Mouse (Mus musculus) layer of hippocampus, adult 9-10 months (tissue): ENCODE data around the gene Scai.
A peak's percentile ranks its signal among the peaks of the same experiment; 100 is the strongest.
"Not testable (repeated sequence)": the region's sequence is repeated elsewhere in the genome, so short reads cannot be mapped to it uniquely, and the experiment has no call there.

Source experiments
- DNase-seq: peaks from one replicate; pipeline ENCODE4 v3.0.0; 2022; ENCODE audit warnings: low spot score

Scai gene

DNA sequence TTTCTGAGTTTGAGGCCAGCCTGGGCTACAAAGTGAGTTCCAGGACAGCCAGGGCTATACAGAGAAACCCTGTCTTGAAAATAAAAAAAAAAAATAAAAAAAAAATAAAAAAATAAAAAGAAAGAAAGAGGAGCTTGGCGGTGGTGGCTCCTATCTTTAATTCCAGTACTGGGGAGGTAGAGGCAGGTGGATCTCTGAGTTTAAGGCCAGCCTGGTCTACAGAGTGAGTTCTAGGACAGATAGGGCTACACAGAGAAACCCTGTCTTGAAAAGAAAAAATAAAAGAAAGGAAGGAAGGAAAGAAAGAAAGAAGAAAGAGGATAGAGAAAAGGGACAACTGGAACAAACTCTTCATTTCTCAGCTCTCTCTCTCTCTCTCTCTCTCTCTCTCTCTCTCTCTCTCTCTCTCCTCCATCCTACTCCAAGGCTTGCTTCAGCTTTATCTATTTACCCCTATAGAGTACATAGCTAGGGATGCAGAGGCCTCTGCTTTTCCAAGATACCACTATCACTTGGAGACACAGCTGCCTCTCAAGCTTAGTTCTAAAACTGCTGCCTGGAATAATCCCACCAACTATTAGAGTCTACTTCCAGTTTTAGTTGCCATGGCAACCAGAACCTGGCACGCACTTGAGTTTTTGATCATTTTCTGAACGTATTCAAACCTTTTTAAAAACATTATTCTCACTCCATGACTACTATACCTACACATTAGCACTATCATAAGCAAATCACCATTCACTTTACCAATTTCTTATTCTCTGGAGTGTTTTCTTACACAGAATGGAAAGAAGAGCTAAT is 60.8 kb downstream of the Scai start:
- DNase-seq = peak; percentile 31

- DNase-seq = no peak
Measured at GRCm38 (mm10) chr2:39124167-39124566, 66.4 kb downstream of the Scai start.

DNA sequence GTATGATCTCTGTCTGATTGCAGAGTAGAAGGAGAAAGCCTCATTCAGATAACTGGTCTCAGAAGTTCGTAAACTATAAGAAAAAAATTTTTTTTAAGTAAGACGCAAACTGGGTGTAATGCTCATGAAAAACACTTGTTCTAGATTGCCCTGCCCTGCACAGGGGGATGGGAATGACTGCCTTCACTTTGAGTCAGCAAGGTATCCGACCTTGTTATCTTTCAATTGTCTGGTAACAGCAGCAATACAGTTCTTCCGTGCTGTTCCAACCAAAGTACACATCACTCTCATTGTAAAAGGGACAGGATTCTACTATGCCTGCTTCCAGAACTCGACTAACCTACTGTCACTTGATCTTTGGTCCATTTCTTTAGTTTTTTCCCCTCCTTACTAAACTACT is 69.4 kb downstream of the Scai start:
- DNase-seq = no peak

GRCm38 (mm10) chr2:39116583-39116982 is 74.0 kb downstream of the Scai start:
- no peak for DNase-seq

DNA sequence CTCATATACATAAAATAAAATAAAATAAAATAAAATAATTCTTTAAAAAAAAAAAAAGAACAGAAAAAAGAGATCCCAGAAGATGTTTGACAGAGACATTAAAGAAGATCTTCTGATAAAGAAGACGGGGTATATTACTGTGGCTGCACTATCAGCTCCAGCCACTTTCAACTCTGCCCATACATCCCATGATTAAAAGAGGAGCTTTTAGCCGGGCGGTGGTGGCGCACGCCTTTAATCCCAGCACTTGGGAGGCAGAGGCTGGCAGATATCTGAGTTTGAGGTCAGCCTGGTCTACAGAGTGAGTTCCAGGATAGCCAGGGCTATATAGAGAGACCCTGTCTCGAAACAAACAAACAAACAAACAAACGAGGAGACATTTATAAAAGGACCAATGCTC is 76.4 kb downstream of the Scai start:
- DNase-seq = no peak

DNA sequence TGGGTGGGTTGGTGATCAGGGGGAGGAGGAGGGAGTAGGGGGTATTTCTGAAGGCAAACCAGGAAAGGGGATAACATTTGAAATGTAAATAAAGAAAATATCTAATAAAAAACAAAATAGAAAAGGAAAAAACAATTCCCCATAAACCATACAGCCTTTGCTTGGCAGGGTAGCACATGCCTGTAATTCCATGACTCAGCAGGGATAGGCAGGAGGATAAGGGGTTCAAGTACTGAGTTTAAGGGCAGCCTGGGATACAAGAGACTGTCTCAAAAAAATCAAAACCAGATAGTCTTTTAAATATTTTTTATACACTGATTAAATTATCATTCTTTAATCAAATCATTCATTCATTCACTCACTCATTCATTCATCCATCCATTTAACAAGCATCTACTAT is 80.0 kb downstream of the Scai start:
- DNase-seq = no peak

DNA sequence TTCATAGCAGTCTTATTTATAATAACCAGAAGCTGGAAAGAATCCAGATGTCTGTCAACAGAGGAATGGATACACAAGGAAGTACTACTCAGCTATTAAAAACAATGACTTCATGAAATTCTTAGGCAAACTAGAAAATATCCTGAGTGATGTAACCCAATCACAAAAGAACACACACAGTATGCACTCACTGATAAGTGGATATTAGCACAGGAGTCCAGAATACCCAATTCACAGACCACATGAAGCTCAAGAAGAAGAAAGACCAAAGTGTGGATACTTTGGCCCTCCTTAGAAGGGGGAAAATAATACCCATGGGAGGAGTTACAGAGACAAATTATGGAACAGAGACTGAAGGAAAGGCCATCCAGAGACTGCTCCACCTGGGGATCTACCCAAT is 80.8 kb downstream of the Scai start:
- not testable (repeated sequence) for DNase-seq

DNA sequence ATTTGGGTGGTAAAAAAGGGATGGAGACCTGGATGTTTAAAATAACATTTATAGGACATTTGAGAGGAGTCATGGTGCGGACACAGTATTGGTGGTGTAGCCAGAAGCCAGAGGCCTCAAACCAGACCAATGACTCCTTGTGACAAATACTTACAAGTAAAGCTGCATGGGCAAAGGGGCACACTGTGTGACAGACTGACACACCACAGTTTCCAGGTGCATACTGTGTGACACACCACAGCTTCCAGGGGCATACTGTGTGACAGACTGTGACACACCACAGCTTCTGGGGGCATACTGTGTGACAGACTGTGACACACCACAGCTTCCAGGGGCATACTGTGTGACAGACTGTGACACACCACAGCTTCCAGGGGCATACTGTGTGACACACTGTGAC is 90.6 kb downstream of the Scai start:
- not testable (repeated sequence) for DNase-seq

- no peak for DNase-seq
Measured at GRCm38 (mm10) chr2:39097993-39098392, 92.5 kb downstream of the Scai start.

- DNase-seq = no peak
Measured at GRCm38 (mm10) chr2:39091966-39092365, 98.6 kb downstream of the Scai start.

DNA sequence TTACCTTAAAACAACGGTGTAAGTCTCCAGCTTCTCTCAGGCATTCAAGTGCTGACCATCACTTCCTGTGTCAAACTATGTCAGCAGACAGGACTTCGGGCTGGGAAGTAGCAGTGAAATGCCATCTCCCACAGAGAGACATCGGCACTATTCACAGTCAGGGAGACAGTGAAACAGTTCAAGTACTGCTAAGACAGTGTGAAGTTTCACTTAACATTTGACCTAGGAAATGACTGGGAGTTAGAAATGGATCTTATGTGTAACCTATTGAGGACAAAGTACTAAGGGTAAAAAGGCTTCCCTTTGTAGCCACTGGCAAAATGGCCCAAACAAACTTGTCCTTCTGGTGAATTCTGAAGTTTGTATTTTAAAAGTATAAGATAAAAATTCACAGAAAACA is 107.8 kb downstream of the Scai start:
- no peak for DNase-seq

GRCm38 (mm10) chr2:39070666-39071065 is 119.9 kb downstream of the Scai start:
- DNase-seq = no peak

- no peak for DNase-seq
Measured at GRCm38 (mm10) chr2:39069096-39069495, 121.4 kb downstream of the Scai start.

GRCm38 (mm10) chr2:39065400-39065987 is 125.0 kb downstream of the Scai start, which contains the start of gene Golga1:
Gene Golga1 (minus strand): TSS chr2:39065541.
- peak; percentile 59 for DNase-seq

GRCm38 (mm10) chr2:39064687-39065399 is 125.7 kb downstream of the Scai start:
- no peak for DNase-seq

GRCm38 (mm10) chr2:39048515-39048914 is 142.0 kb downstream of the Scai start:
- no peak for DNase-seq

- DNase-seq = no peak
Measured at GRCm38 (mm10) chr2:39040215-39040614, 150.3 kb downstream of the Scai start.

- peak; percentile 40 for DNase-seq
Measured at GRCm38 (mm10) chr2:39031611-39032010, 158.9 kb downstream of the Scai start.

GRCm38 (mm10) chr2:39020004-39020403 is 170.5 kb downstream of the Scai start:
- no peak for DNase-seq

DNA sequence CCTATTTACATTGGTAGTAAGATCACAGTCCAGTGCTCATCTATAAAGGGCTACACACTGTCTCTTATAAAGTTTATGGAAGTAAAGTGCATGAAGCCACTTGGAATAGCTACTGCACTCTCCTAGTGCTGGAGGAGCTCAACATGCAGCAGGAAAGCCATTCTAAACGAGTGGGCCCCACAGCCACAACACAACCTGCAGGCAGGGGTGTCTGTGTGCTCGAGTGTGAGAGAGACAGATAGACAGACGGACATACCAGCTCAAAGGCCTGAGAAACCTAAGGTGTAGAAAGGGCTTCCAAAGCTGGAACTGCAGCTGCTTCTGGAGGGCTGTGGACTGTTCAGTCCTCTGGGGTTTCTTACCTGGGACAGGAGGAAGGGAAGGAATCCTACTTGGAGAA is 174.0 kb downstream of the Scai start:
- no peak for DNase-seq
